Mouse (Mus musculus) brain, embryonic 14.5 days (tissue): Measurements from ENCODE around the gene Cdh26.

ENCODE experiments used
- CTCF ChIP-seq: fragments of 200-500 bp; IDR thresholded peaks from 2 replicates; pipeline ENCODE4 v1.5.1; 2012; ENCODE audit warnings: inconsistent platforms, mild to moderate bottlenecking, moderate library complexity, borderline replicate concordance; ENCODE audit not compliant: insufficient read depth, insufficient read length; ENCODE audit errors: extremely low read depth
- POLR2A ChIP-seq: fragments of 200-500 bp; IDR thresholded peaks from 2 replicates; pipeline ENCODE4 v1.6.1; 2012; ENCODE audit warnings: mild to moderate bottlenecking, inconsistent platforms, borderline replicate concordance; ENCODE audit not compliant: poor library complexity, insufficient read depth, insufficient read length, severe bottlenecking; ENCODE audit errors: extremely low read depth

- no peak for TF ChIP-seq CTCF
- TF ChIP-seq POLR2A = no peak
Measured at GRCm38 (mm10) chr2:178437311-178437710, 7.0 kb downstream of the Cdh26 start.
